Mouse (Mus musculus): ENCODE measurements at regions not wholly inside any gene's neighbourhood (a gene's known extent, or its start where the extent isn't known, plus 50 kb on each side); places are given as distances from the start of the nearest gene placed in this dataset.

GRCm38 (mm10) chr7:73670598-73670997 lies 69.5 kb upstream of the Fam174b start:
- no peak for TF ChIP-seq CTCF (IDR thresholded peaks at IDR 0.05; ENCODE audit: low read depth)
- TF ChIP-seq EP300 (IDR thresholded peaks at IDR 0.05; ENCODE audit: low read depth) = no peak

Data from heart, postnatal 0 days (tissue).